Mouse (Mus musculus): ENCODE measurements around the gene Scn11a. TPM values are rescaled to one million over a fixed set of nuclear protein-coding genes. Genes with fewer than 3 reads are reported as not detected.

Scn11a gene
- total RNA-seq (2018; cell fraction: chromatin; rRNA removed): not detected
- not detected for total RNA-seq (2018; cell fraction: cytosol; rRNA removed)
- total RNA-seq (2018; cell fraction: nucleus; rRNA removed): not detected
- not detected in 3 replicates for polyA plus RNA-seq (2018)

DNA sequence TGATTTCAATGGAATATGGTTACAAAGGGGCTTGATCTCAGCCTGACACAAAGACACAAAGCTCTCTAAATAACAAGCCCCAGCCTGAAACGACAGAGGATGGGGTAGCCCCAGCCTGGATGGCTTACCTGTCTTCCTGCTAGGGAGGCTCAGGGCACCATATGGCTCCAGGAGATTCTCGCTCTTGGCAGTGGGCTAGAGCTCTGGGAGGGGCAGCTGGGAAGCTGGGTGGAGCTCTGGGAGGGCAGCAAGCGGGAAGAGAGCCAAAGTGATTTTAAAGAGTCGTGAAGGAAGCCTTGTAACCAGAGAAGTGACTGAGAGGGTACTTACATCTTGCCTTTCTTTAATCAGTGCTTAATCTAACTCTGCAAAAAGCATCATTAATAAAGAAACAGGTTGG lies at the start of gene Scn11a:
Scn11a (minus strand) TSS at position 160 of the 400 bp plus-strand sequence.
- Histone ChIP-seq H3K36me3 (ENCODE audit: inconsistent target) (no peaks in the 10 kb centered on the region), H3K4me3 (ENCODE audit: inconsistent target) (no peak within 1 kb of the TSS), H3K27ac (no peak within 1 kb of the TSS), H3K79me2 (ENCODE audit: inconsistent target) (no peaks in the 10 kb centered on the region)
- 55% methylated on average over 4 of the region's 4 CpGs for WGBS (ENCODE audit: missing documents)

GRCm38 (mm10) chr9:119854170-119854569 lies 28.9 kb upstream of the Scn11a start:
- no peaks in the 10 kb centered on the region for H3K79me2 ChIP-seq (ENCODE audit: inconsistent target)
- 81% methylated on average over 7 of the region's 8 CpGs for WGBS (ENCODE audit: missing documents)
- H3K4me3 ChIP-seq (ENCODE audit: inconsistent target): no peak overlapping the region
- H3K36me3 ChIP-seq (ENCODE audit: inconsistent target): no peaks in the 10 kb centered on the region
- H3K27ac ChIP-seq: no peak overlapping the region

GRCm38 (mm10) chr9:119853071-119853846 lies 28.0 kb upstream of the Scn11a start:
- Histone ChIP-seq H3K27ac (no peak overlapping the region), H3K79me2 (ENCODE audit: inconsistent target) (no peaks in the 10 kb centered on the region), H3K36me3 (ENCODE audit: inconsistent target) (no peaks in the 10 kb centered on the region), H3K4me3 (ENCODE audit: inconsistent target) (no peak overlapping the region)
- 56% methylated on average over 2 of the region's 2 CpGs for WGBS (ENCODE audit: missing documents)

- 79% methylated on average over 10 of the region's 10 CpGs for WGBS (ENCODE audit: missing documents)
- H3K79me2 ChIP-seq (ENCODE audit: inconsistent target): no peaks in the 10 kb centered on the region
- H3K36me3 ChIP-seq (ENCODE audit: inconsistent target): no peaks in the 10 kb centered on the region
- no peak overlapping the region for H3K27ac ChIP-seq
- H3K4me3 ChIP-seq (ENCODE audit: inconsistent target): no peak overlapping the region
These were observed 27.2 kb upstream of the Scn11a start for GRCm38 (mm10) chr9:119852347-119853030.

DNA sequence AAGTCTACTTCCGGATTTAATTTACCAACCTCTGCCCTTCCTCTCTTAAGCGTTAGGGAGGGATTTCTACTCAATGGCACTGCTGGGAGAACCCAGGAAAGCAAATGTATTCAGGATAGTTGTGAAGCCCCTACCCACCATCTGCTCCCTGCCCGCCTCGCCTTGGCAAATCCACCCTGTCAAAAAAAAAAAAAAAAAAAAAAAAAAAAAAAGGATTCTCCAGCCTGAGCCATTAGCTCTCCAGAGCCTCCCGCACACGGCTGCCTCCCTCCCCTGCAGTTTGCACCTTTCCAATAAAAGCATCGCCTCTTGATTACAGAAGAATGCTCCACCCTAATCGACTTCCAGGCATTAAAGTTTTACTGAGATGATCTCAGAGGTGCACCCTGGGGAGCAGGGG lies 24.0 kb upstream of the Scn11a start:
- 62% methylated on average over 8 of the region's 8 CpGs for WGBS (ENCODE audit: missing documents)
- no peak overlapping the region for H3K4me3 ChIP-seq (ENCODE audit: inconsistent target)
- no peaks in the 10 kb centered on the region for H3K79me2 ChIP-seq (ENCODE audit: inconsistent target)
- H3K36me3 ChIP-seq (ENCODE audit: inconsistent target): no peaks in the 10 kb centered on the region
- H3K27ac ChIP-seq: no peak overlapping the region

DNA sequence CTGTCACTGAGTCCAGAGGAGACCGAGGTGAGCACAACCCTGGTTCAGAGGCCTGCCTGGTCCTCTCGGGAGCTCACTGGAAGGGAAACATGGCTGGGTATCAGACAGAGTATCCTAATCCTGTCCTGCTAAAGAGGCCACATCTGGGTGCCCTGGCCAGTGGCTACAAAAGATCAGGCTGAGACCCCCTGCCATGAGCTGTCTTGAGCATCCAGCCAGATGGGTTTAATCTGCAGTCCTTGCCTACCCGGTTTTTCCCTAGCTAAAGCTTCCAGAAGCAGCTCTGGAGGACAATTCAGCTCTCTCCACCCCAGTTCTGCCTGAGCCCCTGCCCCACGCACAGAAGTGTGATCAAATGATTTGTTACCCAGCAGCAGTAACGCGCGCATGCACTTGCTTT lies 23.4 kb upstream of the Scn11a start:
- no peak overlapping the region for H3K27ac ChIP-seq
- no peaks in the 10 kb centered on the region for H3K79me2 ChIP-seq (ENCODE audit: inconsistent target)
- WGBS (ENCODE audit: missing documents): 84% methylated on average over 7 of the region's 7 CpGs
- no peaks in the 10 kb centered on the region for H3K36me3 ChIP-seq (ENCODE audit: inconsistent target)
- H3K4me3 ChIP-seq (ENCODE audit: inconsistent target): no peak overlapping the region

DNA sequence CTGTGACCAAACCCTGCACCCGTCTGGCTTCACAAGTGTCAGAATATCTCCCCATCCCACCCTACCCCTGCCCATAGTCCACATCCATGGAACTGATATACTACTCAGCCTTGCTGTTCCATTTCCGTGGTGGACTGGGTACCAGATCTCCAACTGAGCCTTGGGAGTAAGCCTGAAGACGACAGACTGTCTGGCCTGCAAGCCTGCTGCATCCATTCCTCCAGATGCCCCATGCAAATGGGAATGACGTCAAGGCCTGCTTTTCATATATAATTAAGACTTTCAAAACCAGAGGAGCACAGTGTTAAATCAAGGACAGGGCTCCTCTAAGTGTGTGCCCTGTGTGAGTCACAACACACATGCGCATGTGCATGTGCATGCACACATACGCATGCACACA lies 21.9 kb upstream of the Scn11a start:
- Histone ChIP-seq H3K36me3 (ENCODE audit: inconsistent target) (no peaks in the 10 kb centered on the region), H3K79me2 (ENCODE audit: inconsistent target) (no peaks in the 10 kb centered on the region), H3K27ac (no peak overlapping the region), H3K4me3 (ENCODE audit: inconsistent target) (no peak overlapping the region)
- WGBS (ENCODE audit: missing documents): 93% methylated on average over 6 of the region's 6 CpGs

GRCm38 (mm10) chr9:119844724-119845123 lies 19.5 kb upstream of the Scn11a start:
- Histone ChIP-seq H3K27ac (no peak overlapping the region), H3K4me3 (ENCODE audit: inconsistent target) (no peak overlapping the region), H3K36me3 (ENCODE audit: inconsistent target) (no peaks in the 10 kb centered on the region), H3K79me2 (ENCODE audit: inconsistent target) (no peaks in the 10 kb centered on the region)
- 29% methylated on average over 5 of the region's 5 CpGs for WGBS (ENCODE audit: missing documents)

DNA sequence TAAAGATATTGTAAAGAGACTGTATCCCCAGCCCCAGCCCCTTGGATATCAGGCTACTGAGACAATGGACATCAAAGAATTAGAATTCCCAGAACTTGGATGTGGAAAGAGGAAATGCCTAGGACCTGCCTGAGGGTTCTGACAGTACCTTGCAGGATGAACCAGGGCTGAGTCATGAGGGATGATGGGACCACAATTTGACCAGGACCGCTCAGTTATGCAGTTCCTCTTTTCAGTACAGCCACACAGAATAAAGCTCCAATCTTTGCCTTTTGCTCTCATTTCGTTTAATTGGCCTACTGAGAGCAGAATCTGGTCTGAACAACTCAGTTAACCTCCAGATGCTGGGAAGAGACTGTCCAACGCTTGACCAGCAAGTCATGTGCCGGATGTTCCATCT lies 18.3 kb upstream of the Scn11a start:
- Histone ChIP-seq H3K36me3 (ENCODE audit: inconsistent target) (no peaks in the 10 kb centered on the region), H3K27ac (no peak overlapping the region), H3K4me3 (ENCODE audit: inconsistent target) (no peak overlapping the region), H3K79me2 (ENCODE audit: inconsistent target) (no peaks in the 10 kb centered on the region)
- WGBS (ENCODE audit: missing documents): 18% methylated on average over 4 of the region's 4 CpGs

GRCm38 (mm10) chr9:119842541-119843169 lies 17.4 kb upstream of the Scn11a start:
- H3K79me2 ChIP-seq (ENCODE audit: inconsistent target): no peaks in the 10 kb centered on the region
- H3K27ac ChIP-seq: no peak overlapping the region
- 68% methylated on average over 4 of the region's 4 CpGs for WGBS (ENCODE audit: missing documents)
- no peak overlapping the region for H3K4me3 ChIP-seq (ENCODE audit: inconsistent target)
- no peaks in the 10 kb centered on the region for H3K36me3 ChIP-seq (ENCODE audit: inconsistent target)

- 83% methylated on average over 6 of the region's 6 CpGs for WGBS (ENCODE audit: missing documents)
- Histone ChIP-seq H3K79me2 (ENCODE audit: inconsistent target) (no peaks in the 10 kb centered on the region), H3K4me3 (ENCODE audit: inconsistent target) (no peak overlapping the region), H3K27ac (no peak overlapping the region), H3K36me3 (ENCODE audit: inconsistent target) (no peaks in the 10 kb centered on the region)
These were observed 16.8 kb upstream of the Scn11a start for GRCm38 (mm10) chr9:119842091-119842490.

DNA sequence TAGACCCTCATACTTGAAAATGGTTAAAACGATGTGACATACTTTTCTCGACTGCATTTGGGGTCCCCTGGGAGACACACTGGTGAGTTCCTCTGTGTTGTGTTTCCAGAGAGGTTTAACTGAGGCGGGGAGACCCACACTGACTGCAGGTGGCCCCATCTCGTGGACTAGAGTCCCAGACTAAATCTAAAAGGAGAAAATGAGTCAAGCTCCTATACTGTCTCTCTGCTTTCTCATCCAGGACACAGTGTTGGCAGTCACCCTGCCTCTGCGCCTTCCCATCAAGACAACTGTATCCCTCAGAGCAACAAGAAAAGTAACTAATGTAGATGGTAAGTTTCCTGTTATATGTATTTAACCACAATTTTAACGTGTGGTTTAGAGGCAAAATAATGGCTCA lies 15.9 kb upstream of the Scn11a start:
- Histone ChIP-seq H3K36me3 (ENCODE audit: inconsistent target) (no peaks in the 10 kb centered on the region), H3K27ac (no peak overlapping the region), H3K79me2 (ENCODE audit: inconsistent target) (no peaks in the 10 kb centered on the region), H3K4me3 (ENCODE audit: inconsistent target) (no peak overlapping the region)
- 59% methylated on average over 6 of the region's 6 CpGs for WGBS (ENCODE audit: missing documents)

GRCm38 (mm10) chr9:119835581-119836125 lies 10.4 kb upstream of the Scn11a start:
- WGBS (ENCODE audit: missing documents): 94% methylated on average over 9 of the region's 9 CpGs

GRCm38 (mm10) chr9:119831001-119831400 lies 5.7 kb upstream of the Scn11a start:
- Histone ChIP-seq H3K79me2 (ENCODE audit: inconsistent target) (no peaks in the 10 kb centered on the region), H3K4me3 (ENCODE audit: inconsistent target) (no peak overlapping the region), H3K27ac (no peak overlapping the region), H3K36me3 (ENCODE audit: inconsistent target) (no peaks in the 10 kb centered on the region)
- 92% methylated on average over 2 of the region's 2 CpGs for WGBS (ENCODE audit: missing documents)

More at GRCm38 (mm10) chr9:119835581-119836125, 10.4 kb upstream of the Scn11a start:
- Histone ChIP-seq H3K27ac (no peak overlapping the region), H3K36me3 (ENCODE audit: inconsistent target) (no peaks in the 10 kb centered on the region), H3K4me3 (ENCODE audit: inconsistent target) (no peak overlapping the region), H3K79me2 (ENCODE audit: inconsistent target) (no peaks in the 10 kb centered on the region)

Data from macrophage (primary cell).